Mouse (Mus musculus): ENCODE measurements at regions not wholly inside any gene's neighbourhood (a gene's known extent, or its start where the extent isn't known, plus 50 kb on each side); places are given as distances from the start of the nearest gene placed in this dataset.

GRCm38 (mm10) chr6:81323690-81324089 is 599.8 kb upstream of the Gcfc2 start:
- no peak for DNase-seq (ENCODE audit: extremely low read depth, insufficient read length, low spot score)

- DNase-seq (ENCODE audit: extremely low read depth, insufficient read length, low spot score) = no peak
Observed at GRCm38 (mm10) chr6:81363969-81364529, 559.4 kb upstream of the Gcfc2 start.

- no peak for DNase-seq (ENCODE audit: extremely low read depth, insufficient read length, low spot score)
Observed at GRCm38 (mm10) chr6:81388484-81388883, 535.0 kb upstream of the Gcfc2 start.

GRCm38 (mm10) chr6:81403122-81403521 is 520.3 kb upstream of the Gcfc2 start:
- DNase-seq (ENCODE audit: extremely low read depth, insufficient read length, low spot score) = no peak

GRCm38 (mm10) chr6:81413611-81414010 is 509.9 kb upstream of the Gcfc2 start:
- DNase-seq (ENCODE audit: extremely low read depth, insufficient read length, low spot score) = no peak

- no peak for DNase-seq (ENCODE audit: extremely low read depth, insufficient read length, low spot score)
Observed at GRCm38 (mm10) chr6:81434745-81435144, 488.7 kb upstream of the Gcfc2 start.

GRCm38 (mm10) chr6:81438951-81439722 is 484.3 kb upstream of the Gcfc2 start:
- no peak for DNase-seq (ENCODE audit: extremely low read depth, insufficient read length, low spot score)

- no peak for DNase-seq (ENCODE audit: extremely low read depth, insufficient read length, low spot score)
Observed at GRCm38 (mm10) chr6:81441396-81441795, 482.1 kb upstream of the Gcfc2 start.

GRCm38 (mm10) chr6:81446019-81446800 is 477.3 kb upstream of the Gcfc2 start:
- DNase-seq (ENCODE audit: extremely low read depth, insufficient read length, low spot score) = no peak

GRCm38 (mm10) chr6:81447701-81448100 is 475.8 kb upstream of the Gcfc2 start:
- no peak for DNase-seq (ENCODE audit: extremely low read depth, insufficient read length, low spot score)

GRCm38 (mm10) chr6:81448366-81448765 is 475.1 kb upstream of the Gcfc2 start:
- no peak for DNase-seq (ENCODE audit: extremely low read depth, insufficient read length, low spot score)

- no peak for DNase-seq (ENCODE audit: extremely low read depth, insufficient read length, low spot score)
Observed at GRCm38 (mm10) chr6:81461095-81461494, 462.4 kb upstream of the Gcfc2 start.

- no peak for DNase-seq (ENCODE audit: extremely low read depth, insufficient read length, low spot score)
Observed at GRCm38 (mm10) chr6:81464442-81464841, 459.0 kb upstream of the Gcfc2 start.

GRCm38 (mm10) chr6:81466536-81466935 is 456.9 kb upstream of the Gcfc2 start:
- no peak for DNase-seq (ENCODE audit: extremely low read depth, insufficient read length, low spot score)

GRCm38 (mm10) chr6:81471340-81471955 is 452.0 kb upstream of the Gcfc2 start:
- no peak for DNase-seq (ENCODE audit: extremely low read depth, insufficient read length, low spot score)

GRCm38 (mm10) chr6:81472506-81472905 is 451.0 kb upstream of the Gcfc2 start:
- DNase-seq (ENCODE audit: extremely low read depth, insufficient read length, low spot score) = no peak

GRCm38 (mm10) chr6:81474786-81475185 is 448.7 kb upstream of the Gcfc2 start:
- DNase-seq (ENCODE audit: extremely low read depth, insufficient read length, low spot score) = no peak

GRCm38 (mm10) chr6:81487006-81487405 is 436.5 kb upstream of the Gcfc2 start:
- no peak for DNase-seq (ENCODE audit: extremely low read depth, insufficient read length, low spot score)

GRCm38 (mm10) chr6:81496239-81496638 is 427.2 kb upstream of the Gcfc2 start:
- DNase-seq (ENCODE audit: extremely low read depth, insufficient read length, low spot score) = no peak

GRCm38 (mm10) chr6:81517185-81517584 is 406.3 kb upstream of the Gcfc2 start:
- no peak for DNase-seq (ENCODE audit: extremely low read depth, insufficient read length, low spot score)

- no peak for DNase-seq (ENCODE audit: extremely low read depth, insufficient read length, low spot score)
Observed at GRCm38 (mm10) chr6:81562260-81562659, 361.2 kb upstream of the Gcfc2 start.
